Mouse (Mus musculus) T-helper 2 cell (primary cell): ENCODE results near the gene Phc2.

Experiments used
- in situ Hi-C: fragments of 300-600 bp; cut with MboI, MseI; formaldehyde crosslinking; loops from one replicate; pipeline ENCODE4 v1.15.1; 2025; ENCODE audit warnings: high pct_unique_total_duplicates

Phc2 gene

DNA sequence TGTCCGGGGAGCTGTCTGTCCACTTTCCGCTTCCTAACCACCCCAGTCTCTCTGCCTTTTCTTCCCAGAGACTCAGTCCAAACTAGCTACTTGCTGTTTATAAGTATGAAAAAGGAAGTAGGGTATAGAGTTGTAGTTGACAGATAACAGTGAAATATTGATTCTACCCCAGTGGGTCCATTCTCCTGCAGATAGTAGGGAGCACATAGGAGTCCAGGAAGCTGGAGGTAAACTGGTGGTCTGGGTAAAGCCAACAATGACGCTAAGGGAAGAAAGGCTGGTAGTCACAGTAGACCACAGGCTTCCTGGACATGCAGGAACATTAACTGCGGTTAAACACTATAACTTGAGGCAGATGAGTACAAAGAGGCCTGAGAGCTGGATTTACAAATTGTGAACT lies 36.7 kb downstream of the Phc2 start:
- in situ Hi-C loops = no loop called here

DNA sequence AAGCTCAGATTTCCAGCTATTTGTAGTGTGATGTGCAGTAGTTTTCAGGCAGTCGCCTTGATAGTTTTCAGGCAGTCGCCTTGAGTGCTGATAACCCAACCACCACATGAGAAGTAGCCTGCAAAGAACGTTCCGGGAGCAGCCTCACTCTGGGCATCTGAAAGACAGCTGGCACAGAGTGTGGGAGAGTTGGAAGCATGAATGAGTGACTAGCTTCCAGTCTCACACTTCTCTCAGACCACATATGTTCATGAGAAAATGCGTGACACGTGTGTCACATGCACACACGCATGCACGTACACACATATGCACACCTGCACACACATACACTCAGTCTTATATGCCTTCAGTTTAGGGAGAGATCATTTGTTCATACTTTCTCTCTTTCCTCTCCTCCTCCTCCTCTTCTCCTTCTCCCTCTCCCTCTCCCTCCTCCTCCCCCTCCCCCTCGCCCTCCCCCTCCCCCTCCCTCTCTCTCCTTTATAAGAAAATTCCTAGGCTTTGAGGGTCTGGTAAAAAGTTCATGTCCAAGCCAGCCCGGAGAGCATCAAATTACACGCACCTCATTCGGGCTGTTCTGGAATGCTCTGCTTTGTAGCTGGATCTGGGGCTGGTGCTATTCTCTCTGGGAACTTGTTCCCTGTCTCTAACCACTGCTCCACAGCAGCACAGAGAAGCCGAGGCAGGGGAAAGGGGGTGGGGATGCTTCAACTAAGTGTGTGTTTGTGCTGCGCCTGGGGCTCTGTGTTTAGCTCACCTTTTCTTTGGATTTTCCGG lies 37.8 kb downstream of the Phc2 start:
- in situ Hi-C loops = no loop called here

DNA sequence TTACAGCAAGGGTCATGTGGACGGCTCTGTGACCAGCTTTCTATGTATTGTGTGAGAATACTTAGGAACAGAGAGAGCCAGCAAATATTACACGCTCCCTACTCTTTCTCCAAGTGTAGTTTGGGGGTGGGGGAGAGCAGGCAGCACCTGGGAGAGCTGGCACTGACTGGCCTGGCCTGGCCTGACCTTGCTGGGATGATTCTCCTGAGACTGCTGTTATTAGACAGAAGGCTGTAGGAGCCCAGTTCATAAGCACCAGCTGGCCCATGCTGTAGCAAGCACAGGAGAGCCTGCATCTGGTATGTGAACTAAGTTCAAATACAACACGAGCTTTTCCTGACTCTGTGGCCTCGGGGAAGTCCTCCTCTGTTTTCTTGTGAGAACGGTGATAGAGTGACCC lies 38.7 kb downstream of the Phc2 start:
- in situ Hi-C loops = no loop called here

DNA sequence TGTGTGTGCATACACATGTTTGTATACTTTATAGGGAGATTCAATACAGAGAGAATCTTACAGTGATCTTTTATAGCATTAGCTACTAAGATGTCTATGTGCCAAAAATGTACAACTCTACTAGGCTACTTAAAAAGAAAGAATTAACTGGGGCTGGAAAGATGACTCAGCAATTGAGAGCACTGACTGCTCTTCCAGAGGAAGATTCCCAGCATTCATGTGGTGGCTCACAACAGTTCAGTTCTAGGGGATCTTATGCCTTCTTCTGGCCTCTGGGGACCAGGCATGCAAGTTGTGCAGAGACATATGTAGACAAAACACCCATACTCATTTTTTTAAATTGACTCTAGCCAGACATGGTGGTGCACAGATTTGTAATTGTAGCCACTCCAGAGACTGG lies 39.8 kb downstream of the Phc2 start:
- in situ Hi-C loops = no loop called here

DNA sequence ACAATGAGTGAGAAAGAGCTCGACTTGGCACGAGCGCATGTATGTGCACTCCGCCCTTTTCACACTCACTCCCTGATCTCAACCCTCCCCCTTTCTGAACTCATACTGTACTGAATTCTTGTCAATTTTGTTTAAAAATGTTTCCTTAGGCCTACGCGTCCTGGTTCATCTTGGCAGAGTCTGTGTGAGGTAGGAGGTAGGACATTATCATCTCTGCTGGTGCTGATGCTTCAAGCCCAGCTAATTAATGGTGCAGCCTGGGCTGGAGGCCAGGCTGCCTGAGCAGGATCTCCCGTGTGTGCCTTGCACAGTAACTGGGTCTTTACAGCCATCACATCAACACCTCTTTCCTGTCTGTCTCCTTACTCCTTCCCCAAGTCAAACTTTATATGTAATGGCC lies 40.6 kb downstream of the Phc2 start:
- in situ Hi-C loops = no loop called here

DNA sequence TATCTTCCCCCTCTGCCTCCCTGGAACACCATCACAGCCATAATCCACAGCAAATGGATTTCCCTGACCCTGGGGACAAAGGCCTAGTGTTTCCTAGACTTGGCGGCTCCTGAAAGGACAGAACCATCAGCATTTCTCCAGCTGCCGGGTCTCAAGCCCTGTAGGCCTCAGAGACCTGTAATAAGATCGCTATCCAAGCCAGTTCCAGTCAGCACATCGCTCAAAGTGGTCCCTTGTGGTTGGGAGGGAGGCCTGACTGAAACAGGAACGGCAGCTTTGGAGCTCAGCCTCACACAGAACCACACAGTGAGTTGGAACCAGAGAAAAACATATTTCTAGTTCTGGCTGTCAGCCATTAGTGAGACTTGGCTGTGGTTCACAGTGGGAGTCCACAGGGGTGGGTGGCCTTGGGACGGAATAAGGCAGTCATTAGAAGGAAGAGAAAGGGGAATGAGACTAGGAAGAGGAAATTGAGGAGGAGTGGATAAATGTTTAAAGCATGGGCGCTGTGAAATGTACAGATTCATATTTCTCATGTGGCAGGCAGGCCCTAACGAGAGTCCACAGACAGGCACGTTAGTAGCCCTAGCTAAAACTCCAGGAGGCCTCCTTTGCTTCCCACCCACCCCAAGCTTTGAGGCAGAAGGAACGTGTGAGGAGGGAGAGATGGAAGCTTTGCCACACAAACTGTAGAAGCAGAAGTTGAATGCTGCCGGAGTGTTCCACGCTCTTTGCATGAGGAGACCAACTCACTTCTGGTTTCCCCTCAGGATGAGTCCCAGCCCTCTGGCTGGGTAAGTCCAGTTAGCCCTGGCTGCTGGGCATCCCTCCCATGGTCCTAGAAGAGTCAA lies 43.7 kb downstream of the Phc2 start:
- in situ Hi-C loops = no loop called here

DNA sequence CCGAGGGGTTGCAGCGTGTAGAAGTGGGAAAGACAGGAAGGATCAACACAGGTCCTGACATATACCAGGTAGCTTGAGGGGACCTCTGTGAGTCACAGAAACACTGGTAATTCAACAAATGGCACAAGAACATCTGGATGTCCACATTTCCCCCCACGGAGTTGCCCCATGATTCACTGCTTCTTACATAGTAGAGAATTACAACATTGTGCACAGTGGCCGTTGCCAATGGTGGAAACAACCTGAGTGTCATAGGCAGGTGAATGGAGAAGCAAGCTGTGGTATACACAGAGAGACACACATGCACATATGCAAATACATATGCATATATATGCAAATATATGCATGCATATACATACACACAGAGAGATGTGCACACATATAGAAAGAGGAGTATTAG lies 45.4 kb downstream of the Phc2 start:
- in situ Hi-C loops = no loop called here

DNA sequence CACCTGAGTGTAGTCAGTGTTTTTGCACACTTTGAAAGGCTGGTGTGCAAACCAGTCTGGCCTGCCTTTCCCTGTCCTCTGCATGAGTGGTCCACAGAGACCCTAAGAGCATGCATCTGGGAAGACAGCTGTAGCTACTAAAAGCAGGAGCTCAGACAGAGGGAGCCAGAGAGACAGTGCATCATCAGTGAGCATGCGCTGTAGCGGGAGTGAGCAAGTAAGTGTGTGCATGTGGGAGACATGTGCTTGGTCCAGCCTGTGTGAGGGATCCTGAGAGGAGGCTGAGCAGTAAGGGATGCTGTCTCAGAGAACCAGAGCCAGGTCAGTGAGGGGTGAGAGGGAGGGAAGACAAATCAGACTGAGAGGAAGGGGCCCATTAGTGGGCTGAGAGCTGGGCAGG lies 46.0 kb downstream of the Phc2 start:
- in situ Hi-C loops = no loop called here

DNA sequence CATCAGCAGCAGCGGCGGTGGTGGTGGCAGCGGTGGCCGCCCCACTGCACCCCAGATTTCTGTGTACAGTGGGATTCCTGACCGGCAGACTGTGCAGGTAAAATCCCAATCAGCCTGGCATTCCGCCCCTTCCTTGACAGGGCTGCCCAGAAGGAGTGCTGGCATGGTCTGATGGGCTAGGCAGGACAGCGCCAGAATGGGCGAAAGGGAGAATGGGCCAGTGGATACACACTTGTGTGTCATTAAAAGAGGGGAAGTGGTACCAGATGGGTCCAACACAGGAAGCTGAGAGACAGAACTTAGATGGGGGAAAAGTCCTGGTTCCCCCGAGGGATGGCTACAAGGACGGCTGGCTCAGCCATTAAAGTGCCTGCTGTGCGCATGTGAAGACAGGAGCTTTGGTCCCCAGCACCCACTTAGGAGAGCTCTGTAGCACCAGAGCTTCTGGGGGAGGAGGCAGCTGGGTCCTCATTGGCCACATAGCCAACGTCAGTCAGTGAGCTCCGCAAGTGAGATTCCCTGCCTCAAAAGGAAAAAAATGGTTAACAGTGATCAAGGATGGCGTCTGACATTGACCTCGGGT lies 50.7 kb downstream of the Phc2 start:
- in situ Hi-C loops = no loop called here

DNA sequence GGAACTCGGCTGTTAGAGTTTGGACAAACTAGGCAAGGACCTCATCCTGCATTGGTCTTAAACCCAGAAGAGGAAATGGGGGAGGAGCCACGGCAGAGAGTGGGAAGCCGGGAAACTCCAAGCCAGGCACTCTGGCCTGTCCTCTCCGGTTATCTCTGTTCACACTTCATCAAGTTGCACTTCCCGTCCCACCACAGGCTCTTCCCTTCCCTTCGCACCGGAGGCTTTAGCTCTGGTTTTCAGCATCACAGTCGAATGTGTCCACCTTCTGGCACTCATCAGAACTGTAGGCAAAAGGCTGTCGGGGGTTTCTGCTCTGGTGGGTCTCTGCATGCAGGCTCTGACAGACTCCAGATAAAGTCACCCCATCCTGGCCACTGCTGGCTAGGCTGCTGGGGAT lies 52.1 kb downstream of the Phc2 start:
- in situ Hi-C loops = no loop called here

DNA sequence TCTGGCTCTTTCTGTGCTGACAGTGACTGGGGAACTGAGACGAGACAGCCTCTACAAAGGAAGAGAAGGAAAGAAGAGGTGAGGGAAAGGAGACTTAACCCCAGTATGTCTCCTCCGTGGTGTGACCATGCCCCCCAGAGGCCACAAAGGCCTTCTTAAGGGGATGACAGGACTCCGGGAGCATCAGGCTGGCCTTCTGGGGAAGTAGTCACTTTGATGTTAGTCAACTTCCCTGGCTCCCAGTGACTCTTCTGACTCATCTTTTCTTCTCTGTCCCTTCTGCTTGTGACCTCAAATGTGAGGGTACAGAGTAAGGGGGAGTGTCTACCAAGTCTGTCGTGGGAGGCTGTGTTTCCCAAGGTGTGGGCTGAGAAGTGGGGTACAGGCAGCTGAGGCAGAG lies 52.9 kb downstream of the Phc2 start:
- in situ Hi-C loops = no loop called here

DNA sequence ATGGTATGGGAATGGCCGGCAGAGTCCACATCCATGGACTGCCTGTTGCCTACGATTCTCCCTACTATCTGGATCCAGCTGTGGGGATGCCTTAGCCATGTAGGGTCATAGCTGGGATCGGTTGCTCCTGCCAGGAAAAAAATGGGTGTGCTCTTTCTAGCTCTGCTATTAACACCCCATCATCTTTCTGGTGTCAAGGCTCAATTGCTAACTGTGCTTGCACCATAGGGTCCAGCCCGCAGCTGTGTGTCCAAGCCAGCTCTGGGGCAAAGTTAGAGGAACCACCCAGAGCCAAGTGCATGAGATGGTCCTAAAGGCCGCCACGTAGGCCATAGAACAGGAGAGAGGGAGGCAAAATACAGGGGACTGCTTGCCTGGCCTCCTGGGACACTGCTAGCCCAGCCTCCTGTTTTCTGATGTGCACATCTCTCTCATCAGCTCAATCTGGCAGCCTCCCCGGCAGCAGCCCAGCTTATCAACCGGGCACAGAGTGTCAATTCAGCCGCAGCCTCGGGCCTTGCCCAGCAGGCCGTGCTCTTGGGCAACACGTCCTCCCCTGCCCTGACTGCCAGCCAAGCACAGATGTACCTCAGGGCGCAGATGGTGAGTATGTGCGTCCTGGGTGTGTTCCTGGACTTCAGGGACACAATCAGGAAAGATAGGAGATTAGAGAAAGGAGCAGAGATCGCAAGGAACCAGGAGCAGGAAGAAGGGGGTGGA lies 54.7 kb downstream of the Phc2 start:
- in situ Hi-C loops = no loop called here

DNA sequence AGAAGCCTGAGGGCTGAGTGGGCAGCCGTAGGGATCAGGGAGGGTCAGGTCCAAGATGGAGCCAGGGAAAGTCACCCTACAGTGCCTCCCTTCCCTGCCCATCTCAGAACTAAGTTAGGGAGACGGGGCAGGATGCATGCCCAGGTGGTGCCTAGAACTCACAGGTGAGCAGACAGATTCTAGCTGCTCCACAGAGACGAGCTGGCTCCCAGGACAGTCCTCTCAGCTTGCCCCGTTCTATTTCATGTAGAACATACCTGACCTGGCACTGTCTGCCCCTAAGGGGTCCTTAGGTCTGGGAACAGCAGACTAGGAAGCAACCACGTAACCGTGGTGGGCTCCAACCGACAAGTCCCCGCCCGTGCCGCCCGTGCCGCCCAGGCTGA lies 55.3 kb downstream of the Phc2 start:
- in situ Hi-C loops = loop anchor here (5.0 to 10.0 kb wide), 3 partner anchors 92 to 865 kb away; partner anchors contain the start of genes Fam167b, Lck and Tlr12

DNA sequence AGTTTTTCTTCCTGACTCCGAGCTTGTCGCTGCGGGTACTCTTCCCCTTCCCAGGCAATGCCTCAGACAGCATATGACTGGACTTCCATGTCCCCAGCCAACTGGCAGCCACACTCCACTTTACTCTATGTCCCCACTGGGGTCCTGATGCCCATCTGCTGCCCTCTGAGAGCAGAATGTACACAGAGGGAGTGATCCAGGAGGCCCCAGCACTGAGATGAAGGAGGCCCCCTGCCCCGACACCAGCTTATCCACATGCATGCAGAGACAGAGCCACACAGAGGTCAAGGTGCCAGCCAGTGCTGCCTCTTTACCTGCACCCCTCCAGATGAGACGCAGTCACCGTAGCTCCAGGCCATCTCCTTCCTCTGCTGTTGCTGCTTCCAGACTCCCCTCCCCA lies 55.8 kb downstream of the Phc2 start:
- in situ Hi-C loops = loop anchor here (5.0 to 10.0 kb wide), 3 partner anchors 93 to 865 kb away; partner anchors contain the start of genes Fam167b, Lck and Tlr12

DNA sequence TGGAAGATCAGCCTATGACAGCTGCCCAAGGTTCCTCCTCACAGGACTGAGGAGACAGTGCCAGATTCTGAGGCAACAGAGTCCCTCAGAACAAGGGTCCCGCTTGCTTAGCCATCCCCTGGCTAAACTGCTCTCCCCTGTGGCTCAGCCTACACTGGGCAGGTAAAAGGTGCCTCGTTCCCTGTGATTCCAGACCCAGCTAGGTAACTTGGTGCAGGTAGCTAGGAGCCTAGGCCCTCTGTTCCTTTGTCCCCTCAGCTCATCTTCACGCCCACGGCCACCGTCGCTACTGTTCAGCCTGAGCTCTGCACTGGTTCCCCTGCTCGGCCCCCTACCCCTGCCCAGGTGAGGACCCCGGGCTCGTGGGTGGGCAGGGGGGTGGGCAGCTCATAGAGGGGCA lies 56.3 kb downstream of the Phc2 start:
- in situ Hi-C loops = loop anchor here (5.0 to 10.0 kb wide), 3 partner anchors 93 to 864 kb away; partner anchors contain the start of genes Fam167b, Lck and Tlr12

DNA sequence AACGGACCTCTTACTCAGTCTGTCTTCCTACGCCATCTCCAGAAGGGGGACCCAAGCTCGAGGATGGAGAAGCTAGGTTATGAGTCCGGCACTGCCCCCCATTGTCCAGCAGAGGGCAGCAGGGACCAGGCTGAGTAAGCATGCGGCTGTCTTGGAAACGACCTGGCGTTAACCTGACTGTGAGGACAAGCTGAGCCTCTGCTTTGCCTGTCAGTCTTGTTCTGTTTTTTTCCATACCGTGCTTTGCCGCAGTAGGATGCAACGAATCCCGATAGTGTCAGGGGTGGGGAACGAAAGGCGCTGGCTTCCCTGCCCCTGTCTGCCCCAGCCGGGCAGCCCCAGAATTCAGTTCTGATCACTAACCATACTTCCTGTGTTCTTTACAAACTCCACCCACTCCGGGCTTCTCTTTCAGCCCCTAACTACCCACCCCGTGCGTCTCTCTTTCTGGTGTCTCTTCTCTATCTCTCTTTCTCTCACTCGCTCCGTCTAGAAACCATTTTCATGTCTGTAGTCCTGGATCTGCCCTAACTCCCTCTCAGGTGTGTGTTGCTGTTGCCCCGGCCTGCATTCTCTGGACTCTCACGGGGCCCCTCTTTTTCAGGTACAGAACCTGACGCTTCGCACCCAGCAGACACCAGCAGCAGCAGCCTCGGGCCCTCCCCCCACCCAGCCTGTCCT lies 57.1 kb downstream of the Phc2 start:
- in situ Hi-C loops = loop anchor here (5.0 to 10.0 kb wide), 3 partner anchors 94 to 863 kb away; partner anchors contain the start of genes Fam167b, Lck and Tlr12

DNA sequence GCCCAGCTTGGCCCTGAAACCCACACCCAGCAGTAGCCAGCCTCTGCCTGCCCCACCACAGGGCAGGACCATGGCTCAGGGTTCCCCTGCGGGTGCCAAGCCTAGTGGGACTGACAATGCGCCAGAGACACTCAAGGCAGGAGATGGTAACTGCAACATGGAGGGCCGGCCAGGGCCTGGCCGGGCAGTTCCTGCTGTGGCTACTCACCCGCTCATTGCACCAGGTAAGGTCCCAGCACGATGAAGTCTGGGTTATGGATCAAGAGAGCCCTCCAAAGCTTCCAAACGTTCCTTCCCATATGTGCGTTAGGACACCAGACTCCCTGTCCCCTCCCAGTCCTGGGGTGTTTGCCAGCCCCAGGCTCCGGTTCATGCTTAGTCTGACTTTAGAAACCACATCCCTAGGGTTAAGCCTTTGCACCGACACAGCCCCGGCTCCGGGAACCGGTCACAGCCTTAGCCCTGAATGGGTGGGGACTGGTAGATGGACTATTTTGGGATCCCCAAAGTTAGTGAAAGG lies 57.7 kb downstream of the Phc2 start:
- in situ Hi-C loops = loop anchor here (5.0 to 10.0 kb wide), 3 partner anchors 95 to 863 kb away; partner anchors contain the start of genes Fam167b, Lck and Tlr12

DNA sequence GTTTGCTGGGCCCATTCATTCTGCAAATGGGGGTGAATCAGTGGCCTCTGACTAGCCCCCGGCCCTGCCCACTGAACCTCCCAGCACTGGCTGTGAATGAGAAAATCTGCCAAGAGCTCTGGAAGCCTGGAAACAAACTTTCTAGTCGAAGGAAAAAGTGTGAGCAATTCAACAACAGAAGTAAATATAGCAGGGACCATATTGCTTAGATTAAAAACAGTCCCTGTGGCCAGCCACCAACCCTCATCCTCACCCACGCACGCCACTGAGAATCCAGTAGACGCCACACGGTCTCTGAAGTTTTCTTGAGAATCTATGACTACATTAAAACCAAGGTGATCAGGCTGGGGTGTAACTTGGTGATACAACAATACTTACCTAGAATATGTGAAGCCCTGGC lies 58.4 kb downstream of the Phc2 start:
- in situ Hi-C loops = loop anchor here (5.0 to 10.0 kb wide), 3 partner anchors 96 to 862 kb away; partner anchors contain the start of genes Fam167b, Lck and Tlr12

DNA sequence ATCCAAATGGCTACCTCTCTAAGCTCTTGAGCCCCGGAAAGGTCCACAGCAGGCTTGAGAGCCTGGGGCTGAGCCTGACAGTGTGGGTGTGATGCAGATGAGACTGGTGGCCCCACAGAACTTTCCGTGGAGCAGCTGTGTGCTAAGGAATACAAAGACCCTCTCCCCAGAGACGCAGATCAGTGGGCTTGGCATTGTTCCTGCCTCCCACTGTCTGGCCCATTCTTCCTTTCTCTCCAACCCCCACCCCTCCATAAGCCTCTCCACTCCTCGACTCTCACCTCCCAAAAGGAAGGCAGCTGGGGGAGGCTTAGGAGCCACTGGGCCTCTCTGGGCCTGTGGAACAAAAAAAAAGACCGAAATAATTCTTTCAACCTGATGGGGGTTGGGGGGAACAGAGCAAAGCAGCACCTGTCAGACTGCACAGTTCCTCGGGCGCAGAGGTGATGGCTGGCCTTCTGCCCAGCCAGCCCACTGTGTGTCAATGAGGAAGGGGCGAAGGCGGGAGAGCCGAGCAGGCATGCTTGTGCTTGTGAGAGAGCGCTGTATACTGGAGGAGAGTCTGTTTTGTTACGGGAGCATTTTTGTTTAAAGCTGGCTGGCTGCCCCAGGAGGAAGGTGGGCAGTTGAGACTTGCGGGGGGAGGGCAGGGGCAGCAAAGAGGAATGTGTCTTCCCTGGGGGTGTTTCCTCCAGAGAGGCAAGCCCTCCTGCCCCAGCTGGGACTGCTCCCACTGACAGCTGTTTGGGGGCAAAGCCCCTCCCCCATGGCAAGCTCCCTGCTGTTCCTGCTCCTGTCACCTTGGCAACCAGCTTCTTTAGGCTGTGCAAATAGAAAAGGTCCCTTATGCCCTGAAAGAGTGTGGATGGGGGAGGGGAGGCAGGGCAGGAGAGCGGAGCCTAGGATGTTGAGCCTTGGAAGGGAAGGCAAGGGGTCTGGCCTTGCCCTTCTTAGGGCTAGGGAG lies 61.0 kb downstream of the Phc2 start:
- in situ Hi-C loops = loop anchor here (10.0 kb wide), 2 partner anchors 139 to 859 kb away; partner anchors contain the start of genes Fam167b and Lck
